ENCODE assay signal across 9 mouse cellular contexts in the genomic region with DNA sequence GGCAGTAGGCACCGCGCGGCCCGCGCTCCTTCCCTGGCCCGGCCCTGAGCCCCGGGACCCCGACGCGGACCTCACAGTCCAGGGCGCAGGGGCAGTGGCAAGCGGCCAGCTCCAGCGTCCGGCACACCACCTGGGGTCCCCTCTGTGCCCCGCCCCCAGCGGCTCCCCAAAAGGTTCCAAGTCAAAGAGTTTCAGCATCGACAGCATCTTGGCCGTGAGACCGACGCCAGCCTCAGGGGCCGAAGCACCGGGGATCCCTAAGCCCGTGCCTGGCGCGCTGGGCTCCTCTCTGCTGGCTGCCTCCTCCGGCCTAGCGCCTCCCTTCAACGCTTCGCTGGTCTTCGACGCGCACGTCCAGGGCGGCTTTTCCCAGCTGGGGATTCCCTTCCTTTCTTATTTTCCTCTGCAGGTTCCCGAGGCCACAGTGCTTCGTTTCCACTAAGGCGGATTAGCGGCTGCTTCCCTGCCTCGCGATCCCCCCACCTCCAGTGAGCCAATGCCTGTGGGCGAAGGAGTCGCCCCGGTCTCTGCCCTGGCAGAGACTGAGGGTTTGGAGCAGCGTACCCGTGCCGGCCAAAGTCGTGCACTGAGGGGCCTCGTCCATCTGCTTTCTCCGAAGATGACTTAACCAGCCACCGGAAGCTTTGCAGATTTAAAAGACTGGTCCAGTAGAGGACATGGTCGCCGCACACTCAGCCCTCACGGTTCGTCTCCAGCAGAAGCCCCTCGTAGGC. TPM values are rescaled to one million over a fixed set of nuclear protein-coding genes. Genes with fewer than 3 reads are reported as not detected.
DNase-seq lines count a peak whose midpoint lies in the region; ATAC-seq lines count a peak whose summit lies in the region.
"Had no signal": no experiment of that assay in that cellular context is flagged by ENCODE, and none has a peak within 500 bp of the region (broad histone marks: within the 10 kb centered on the region; RNA-seq: fewer than 3 reads in every experiment).

No protein-coding gene starts in this region.

- no peaks in the 10 kb centered on the region for H3K9me3 ChIP-seq in heart, embryonic 13.5 days
- no peaks in the 10 kb centered on the region for H3K9me3 ChIP-seq in hindbrain, embryonic 11.5 days (ENCODE audit: control insufficient read depth, low read length)
- no peaks in the 10 kb centered on the region for H3K9me3 ChIP-seq in midbrain, embryonic 12.5 days

- H3K4me2 ChIP-seq in heart, embryonic 13.5 days, result peak overlapping the region; percentile 67
- peak overlapping the region; percentile 21 for H3K4me2 ChIP-seq in hindbrain, embryonic 11.5 days (replicated peaks; ENCODE audit: low read depth, low read length)
- H3K4me2 ChIP-seq in midbrain, embryonic 12.5 days (replicated peaks), result peak overlapping the region; percentile 28

- no peaks in the 10 kb centered on the region for H3K36me3 ChIP-seq in heart, embryonic 13.5 days
- no peaks in the 10 kb centered on the region for H3K36me3 ChIP-seq in hindbrain, embryonic 11.5 days (ENCODE audit: control insufficient read depth, insufficient read depth, low read length)
- H3K36me3 ChIP-seq in midbrain, embryonic 12.5 days, result no peaks in the 10 kb centered on the region

- intact Hi-C loops in left cerebral cortex, postnatal 4 days (cut with DNase I), result loop anchor here (5.0 kb wide), 1 partner anchor 384 kb away; no protein-coding TSS in a partner anchor

- H3K27me3 ChIP-seq in heart, embryonic 13.5 days (replicated peaks), result peaks cover 75% of the 10 kb centered on the region
- H3K27me3 ChIP-seq in hindbrain, embryonic 11.5 days (ENCODE audit: control insufficient read depth, insufficient read depth, low read length), result peaks cover 80% of the 10 kb centered on the region
- H3K27me3 ChIP-seq in midbrain, embryonic 12.5 days, result peaks cover 92% of the 10 kb centered on the region

- H3K4me1 ChIP-seq in heart, embryonic 13.5 days, result peaks cover 48% of the 10 kb centered on the region
- H3K4me1 ChIP-seq in hindbrain, embryonic 11.5 days (replicated peaks; ENCODE audit: control insufficient read depth, insufficient read depth, low read length), result peaks cover 5% of the 10 kb centered on the region
- peaks cover 24% of the 10 kb centered on the region for H3K4me1 ChIP-seq in midbrain, embryonic 12.5 days

- H3K27ac ChIP-seq in heart, embryonic 13.5 days (replicated peaks), result no peak overlapping the region
- H3K27ac ChIP-seq in hindbrain, embryonic 11.5 days (ENCODE audit: low read depth, low read length), result no peak overlapping the region
- no peak overlapping the region for H3K27ac ChIP-seq in midbrain, embryonic 12.5 days (replicated peaks)

- ATAC-seq in heart, embryonic 13.5 days (ENCODE audit: extremely low read depth, insufficient number of reproducible peaks, low FRiP score, low TSS enrichment), result no peak
- no peak for ATAC-seq in hindbrain, embryonic 11.5 days (ENCODE audit: low FRiP score)
- ATAC-seq in midbrain, embryonic 12.5 days (ENCODE audit: low FRiP score, low read depth), result no peak

- WGBS in heart, embryonic 13.5 days, result 6% methylated on average over 54 of the region's 55 CpGs
- WGBS in hindbrain, embryonic 11.5 days, result under 1% methylated on average over 54 of the region's 55 CpGs
- 1% methylated on average over 55 of the region's 55 CpGs for WGBS in midbrain, embryonic 12.5 days

- peak overlapping the region; percentile 47 for H3K4me3 ChIP-seq in heart, embryonic 13.5 days
- H3K4me3 ChIP-seq in hindbrain, embryonic 11.5 days (ENCODE audit: low read depth, low read length), result peak overlapping the region; percentile 8; the same call in 1 of the 2 replicates
- H3K4me3 ChIP-seq in midbrain, embryonic 12.5 days, result peak overlapping the region; percentile 24

- no peak for DNase-seq in heart, adult 8-10 months (ENCODE audit: low spot score)
- peak; percentile 37 for DNase-seq in embryo, embryonic 10.5 days (ENCODE audit: low spot score)
- peak; percentile 52 for DNase-seq in hindbrain, embryonic 11.5 days (ENCODE audit: low spot score)
- DNase-seq in left cerebral cortex, postnatal 4 days, result no peak
- DNase-seq in right cerebral cortex, postnatal 25 days, result no peak
- no peak for DNase-seq in spleen, postnatal 14 days (ENCODE audit: low spot score in 2 of 2)

- peak overlapping the region; percentile 72 for H3K9ac ChIP-seq in heart, embryonic 13.5 days
- no peak overlapping the region for H3K9ac ChIP-seq in hindbrain, embryonic 11.5 days (ENCODE audit: low read depth, low read length)
- H3K9ac ChIP-seq in midbrain, embryonic 12.5 days (replicated peaks), result no peak overlapping the region

RNA-seq across cellular contexts. Expression of gene Foxl1, which starts 1.0 kb away (rescaled TPM):
- polyA plus RNA-seq in heart, embryonic 13.5 days (2015; fragmentation: Nextera tagmentation; extraction: Ambion mirVana), result 0.52 and 0.64 TPM in 2 replicates
- under 1 TPM in 3 of 4 experiments, not detected in 1; 0.08 to 0.26 (median 0.09) TPM for total RNA-seq in heart, adult 8-10 months (2022)
- 0.73 and 1.9 TPM in 2 replicates for polyA plus RNA-seq in hindbrain, embryonic 11.5 days (2014; fragmentation: Nextera tagmentation; extraction: Ambion mirVana)
- polyA plus RNA-seq in midbrain, embryonic 12.5 days (2016; fragmentation: Nextera tagmentation; extraction: Ambion mirVana), result 0.46 and 1.3 TPM in 2 replicates
- under 1 TPM in 1 of 2 experiments, not detected in 1; 0.18 TPM for total RNA-seq in left cerebral cortex, postnatal 4 days (2021)
- total RNA-seq: liver, adult 2 months had no signal
- polyA plus RNA-seq: liver, adult 2 months had no signal

RNA-seq across cellular contexts. Expression of gene Foxc2, which starts 12.7 kb away (rescaled TPM):
- 6.8 and 7.4 TPM in 2 replicates for polyA plus RNA-seq in heart, embryonic 13.5 days (2015; fragmentation: Nextera tagmentation; extraction: Ambion mirVana)
- total RNA-seq in heart, adult 8-10 months (2022), result 1 to 10 TPM; 1.4 to 2.2 (median 1.6) TPM
- 6.8 and 8.0 TPM in 2 replicates for polyA plus RNA-seq in hindbrain, embryonic 11.5 days (2014; fragmentation: Nextera tagmentation; extraction: Ambion mirVana)
- 6.8 and 17.4 TPM in 2 replicates for polyA plus RNA-seq in midbrain, embryonic 12.5 days (2016; fragmentation: Nextera tagmentation; extraction: Ambion mirVana)
- 1 to 10 TPM; 4.3 to 4.4 TPM for total RNA-seq in left cerebral cortex, postnatal 4 days (2021)
- total RNA-seq: liver, adult 2 months had no signal

RNA-seq across cellular contexts. Expression of gene Mthfsd, which starts 20.5 kb away (rescaled TPM):
- 35.3 and 42.8 TPM in 2 replicates for polyA plus RNA-seq in heart, embryonic 13.5 days (2015; fragmentation: Nextera tagmentation; extraction: Ambion mirVana)
- total RNA-seq in heart, adult 8-10 months (2022), result 10 to 100 TPM; 15.3 to 17.1 (median 15.6) TPM
- polyA plus RNA-seq in hindbrain, embryonic 11.5 days (2014; fragmentation: Nextera tagmentation; extraction: Ambion mirVana), result 53.5 and 56.1 TPM in 2 replicates
- 59.6 and 61.4 TPM in 2 replicates for polyA plus RNA-seq in midbrain, embryonic 12.5 days (2016; fragmentation: Nextera tagmentation; extraction: Ambion mirVana)
- 10 to 100 TPM; 23.2 to 26.6 TPM for total RNA-seq in left cerebral cortex, postnatal 4 days (2021)

RNA-seq across cellular contexts. Expression of gene Foxf1, which starts 44.5 kb away (rescaled TPM):
- polyA plus RNA-seq in heart, embryonic 13.5 days (2015; fragmentation: Nextera tagmentation; extraction: Ambion mirVana), result 7.7 and 9.5 TPM in 2 replicates
- under 1 TPM in 3 of 4 experiments, not detected in 1; 0.19 to 0.34 (median 0.33) TPM for total RNA-seq in heart, adult 8-10 months (2022)
- polyA plus RNA-seq in hindbrain, embryonic 11.5 days (2014; fragmentation: Nextera tagmentation; extraction: Ambion mirVana), result 2.1 and 2.3 TPM in 2 replicates
- polyA plus RNA-seq in midbrain, embryonic 12.5 days (2016; fragmentation: Nextera tagmentation; extraction: Ambion mirVana), result 0.24 and 0.33 TPM in 2 replicates
- 1 to 10 TPM; 1.7 TPM for total RNA-seq in left cerebral cortex, postnatal 4 days (2021)

Comparison
In these comparisons a context has a peak if more than half of its experiments do, and no peak if none do; other contexts are left out.
1. DNase-seq: peak in embryo, embryonic 10.5 days (single experiment) and hindbrain, embryonic 11.5 days (single experiment); none in heart, adult 8-10 months (single experiment), left cerebral cortex, postnatal 4 days (single experiment), right cerebral cortex, postnatal 25 days (single experiment) and spleen, postnatal 14 days (0 of 2).
2. Peak in every context shown above with its lines, with median percentiles within 50 percentile points of each other: H3K4me2 ChIP-seq and H3K4me3 ChIP-seq.